Mouse (Mus musculus) small intestine, adult 2 months (tissue): Measurements from ENCODE around the gene Cdca5.
"Not testable (repeated sequence)": the region's sequence is repeated elsewhere in the genome, so short reads cannot be mapped to it uniquely, and the experiment has no call there.

Experiments
- CTCF ChIP-seq: fragments of 200-500 bp; IDR thresholded peaks from 2 replicates; pipeline ENCODE4 v1.5.1; 2012; ENCODE audit warnings: low read depth, mild to moderate bottlenecking, control low read depth, inconsistent platforms, low read length, moderate library complexity, mixed read lengths; ENCODE audit not compliant: insufficient replicate concordance, insufficient read length; ENCODE audit errors: extremely low read depth
- POLR2A ChIP-seq: fragments of 200-500 bp; IDR thresholded peaks from 2 replicates; pipeline ENCODE4 v1.6.1; 2012; ENCODE audit warnings: low read depth, mild to moderate bottlenecking, control low read depth, inconsistent platforms, low read length, moderate library complexity

DNA sequence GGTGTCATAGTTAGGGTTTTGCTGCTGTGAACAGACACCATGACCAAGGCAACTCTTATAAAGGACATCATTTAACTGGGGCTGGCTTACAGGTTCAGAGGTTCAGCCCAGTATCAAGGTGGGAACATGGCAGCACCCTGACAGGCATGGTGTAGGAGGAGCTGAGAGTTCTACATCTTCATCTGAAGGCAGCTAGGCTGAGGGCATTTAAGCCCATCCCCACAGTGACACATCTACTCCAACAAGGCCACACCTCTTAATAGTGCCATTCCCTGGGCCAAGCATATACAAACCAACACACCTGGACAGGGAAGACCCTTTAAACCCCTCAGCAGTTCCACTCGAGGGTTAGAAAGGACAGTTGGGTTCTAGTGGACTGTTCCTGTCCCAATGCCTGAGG lies 48.4 kb downstream of the Cdca5 start:
- not testable (repeated sequence) for TF ChIP-seq CTCF, POLR2A
